Mouse (Mus musculus): Measurements from ENCODE around the gene Fah. TPM values are rescaled to one million over a fixed set of nuclear protein-coding genes. Genes with fewer than 3 reads are reported as not detected.

Gene Fah
- polyA plus RNA-seq, 1 experiment from 2014 or later, result 11.3 TPM

GRCm38 (mm10) chr7:84594087-84594916 is 12.2 kb downstream of the Fah start:
- Histone ChIP-seq H3K4me1 (0 out of 2 replicates have a peak, but pooled peaks cover 2% of the 10 kb centered on the region), H3K27me3 (no peaks in the 10 kb centered on the region), H3K36me3 (no peaks in the 10 kb centered on the region), H3K9ac (no peak overlapping the region), H3K9me3 (replicated peaks) (no peaks in the 10 kb centered on the region), H3K4me3 (replicated peaks) (no peak overlapping the region), H3K27ac (no peak overlapping the region), H3K4me2 (no peak overlapping the region)
- WGBS, result 41% methylated on average over 8 of the region's 8 CpGs
- ATAC-seq (replicated peaks; ENCODE audit: low FRiP score), result peak; percentile 77

GRCm38 (mm10) chr7:84591347-84591746 is 15.2 kb downstream of the Fah start:
- Histone ChIP-seq H3K27ac (no peak overlapping the region), H3K36me3 (no peaks in the 10 kb centered on the region), H3K9ac (no peak overlapping the region), H3K4me1 (0 out of 2 replicates have a peak, but pooled peaks cover 2% of the 10 kb centered on the region), H3K9me3 (replicated peaks) (no peaks in the 10 kb centered on the region), H3K27me3 (no peaks in the 10 kb centered on the region), H3K4me2 (no peak overlapping the region), H3K4me3 (replicated peaks) (no peak overlapping the region)
- ATAC-seq (replicated peaks; ENCODE audit: low FRiP score), result no peak
- 92% methylated on average over 3 of the region's 3 CpGs for WGBS

- Histone ChIP-seq H3K9me3 (replicated peaks) (no peaks in the 10 kb centered on the region), H3K27me3 (no peaks in the 10 kb centered on the region), H3K4me1 (0 out of 2 replicates have a peak, but pooled peaks cover 2% of the 10 kb centered on the region), H3K9ac (no peak overlapping the region), H3K4me3 (replicated peaks) (no peak overlapping the region), H3K27ac (no peak overlapping the region), H3K4me2 (no peak overlapping the region), H3K36me3 (no peaks in the 10 kb centered on the region)
- 90% methylated on average over 2 of the region's 2 CpGs for WGBS
- ATAC-seq (replicated peaks; ENCODE audit: low FRiP score), result no peak
These were observed 15.9 kb downstream of the Fah start for GRCm38 (mm10) chr7:84590622-84591021.

- H3K27ac ChIP-seq, result no peak overlapping the region
- peak; percentile 77 for ATAC-seq (replicated peaks; ENCODE audit: low FRiP score)
- H3K9ac ChIP-seq, result no peak overlapping the region
These were observed 19.3 kb downstream of the Fah start for GRCm38 (mm10) chr7:84587101-84587783.

GRCm38 (mm10) chr7:84586360-84587100 is 20.0 kb downstream of the Fah start:
- no peak overlapping the region for H3K4me3 ChIP-seq (replicated peaks)
- no peak overlapping the region for H3K9ac ChIP-seq
- H3K36me3 ChIP-seq, result no peaks in the 10 kb centered on the region
- no peak for ATAC-seq (replicated peaks; ENCODE audit: low FRiP score)
- H3K4me2 ChIP-seq, result no peak overlapping the region
- no peak overlapping the region for H3K27ac ChIP-seq
- 85% methylated on average over 3 of the region's 3 CpGs for WGBS
- no peaks in the 10 kb centered on the region for H3K4me1 ChIP-seq
- H3K27me3 ChIP-seq, result no peaks in the 10 kb centered on the region
- no peaks in the 10 kb centered on the region for H3K9me3 ChIP-seq (replicated peaks)

More at GRCm38 (mm10) chr7:84587101-84587783, 19.3 kb downstream of the Fah start:
- H3K4me2 ChIP-seq, result no peak overlapping the region
- WGBS, result 85% methylated on average over 5 of the region's 5 CpGs
- no peak overlapping the region for H3K4me3 ChIP-seq (replicated peaks)
- H3K9me3 ChIP-seq (replicated peaks), result no peaks in the 10 kb centered on the region
- no peaks in the 10 kb centered on the region for H3K36me3 ChIP-seq
- H3K4me1 ChIP-seq, result no peaks in the 10 kb centered on the region
- H3K27me3 ChIP-seq, result no peaks in the 10 kb centered on the region

GRCm38 (mm10) chr7:84585086-84585485 is 21.4 kb downstream of the Fah start:
- H3K36me3 ChIP-seq, result no peaks in the 10 kb centered on the region
- no peak overlapping the region for H3K4me3 ChIP-seq (replicated peaks)
- no peak overlapping the region for H3K27ac ChIP-seq
- no peaks in the 10 kb centered on the region for H3K27me3 ChIP-seq
- no peaks in the 10 kb centered on the region for H3K4me1 ChIP-seq
- 85% methylated on average over 4 of the region's 4 CpGs for WGBS
- no peaks in the 10 kb centered on the region for H3K9me3 ChIP-seq (replicated peaks)
- H3K4me2 ChIP-seq, result no peak overlapping the region
- no peak overlapping the region for H3K9ac ChIP-seq
- no peak for ATAC-seq (replicated peaks; ENCODE audit: low FRiP score)

GRCm38 (mm10) chr7:84579769-84580168 is 26.8 kb downstream of the Fah start:
- no peaks in the 10 kb centered on the region for H3K36me3 ChIP-seq
- H3K9ac ChIP-seq, result no peak overlapping the region
- no peaks in the 10 kb centered on the region for H3K9me3 ChIP-seq (replicated peaks)
- H3K27ac ChIP-seq, result no peak overlapping the region
- ATAC-seq (replicated peaks; ENCODE audit: low FRiP score), result no peak
- no peaks in the 10 kb centered on the region for H3K27me3 ChIP-seq
- no peak overlapping the region for H3K4me2 ChIP-seq
- no peak overlapping the region for H3K4me3 ChIP-seq (replicated peaks)
- WGBS, result 100% methylated on average over 1 of the region's 1 CpGs
- H3K4me1 ChIP-seq, result no peaks in the 10 kb centered on the region

GRCm38 (mm10) chr7:84578841-84579240 is 27.7 kb downstream of the Fah start:
- Histone ChIP-seq H3K27me3 (no peaks in the 10 kb centered on the region), H3K27ac (no peak overlapping the region), H3K9me3 (replicated peaks) (no peaks in the 10 kb centered on the region), H3K9ac (no peak overlapping the region), H3K4me1 (no peaks in the 10 kb centered on the region), H3K4me2 (no peak overlapping the region), H3K4me3 (replicated peaks) (no peak overlapping the region), H3K36me3 (no peaks in the 10 kb centered on the region)
- 100% methylated on average over 1 of the region's 1 CpGs for WGBS
- ATAC-seq (replicated peaks; ENCODE audit: low FRiP score), result no peak

GRCm38 (mm10) chr7:84577034-84577433 is 29.5 kb downstream of the Fah start:
- ATAC-seq (replicated peaks; ENCODE audit: low FRiP score), result no peak
- Histone ChIP-seq H3K4me3 (replicated peaks) (no peak overlapping the region), H3K9ac (no peak overlapping the region), H3K9me3 (replicated peaks) (no peaks in the 10 kb centered on the region), H3K4me1 (no peaks in the 10 kb centered on the region), H3K4me2 (no peak overlapping the region), H3K27ac (no peak overlapping the region), H3K27me3 (no peaks in the 10 kb centered on the region), H3K36me3 (no peaks in the 10 kb centered on the region)
- WGBS, result 77% methylated on average over 2 of the region's 2 CpGs

GRCm38 (mm10) chr7:84566200-84566599 is 40.3 kb downstream of the Fah start:
- H3K36me3 ChIP-seq, result no peaks in the 10 kb centered on the region
- H3K27me3 ChIP-seq, result no peaks in the 10 kb centered on the region
- no peak for ATAC-seq (replicated peaks; ENCODE audit: low FRiP score)
- H3K4me2 ChIP-seq, result no peak overlapping the region
- H3K9me3 ChIP-seq (replicated peaks), result no peaks in the 10 kb centered on the region
- no peak overlapping the region for H3K27ac ChIP-seq
- H3K4me3 ChIP-seq (replicated peaks), result no peak overlapping the region
- 60% methylated on average over 6 of the region's 6 CpGs for WGBS
- no peaks in the 10 kb centered on the region for H3K4me1 ChIP-seq
- H3K9ac ChIP-seq, result no peak overlapping the region

GRCm38 (mm10) chr7:84564236-84564635 is 42.3 kb downstream of the Fah start:
- Histone ChIP-seq H3K27ac (no peak overlapping the region), H3K9ac (no peak overlapping the region), H3K4me1 (no peaks in the 10 kb centered on the region), H3K9me3 (replicated peaks) (no peaks in the 10 kb centered on the region), H3K4me2 (no peak overlapping the region), H3K27me3 (no peaks in the 10 kb centered on the region), H3K4me3 (replicated peaks) (no peak overlapping the region), H3K36me3 (no peaks in the 10 kb centered on the region)
- ATAC-seq (replicated peaks; ENCODE audit: low FRiP score), result no peak
- 85% methylated on average over 3 of the region's 3 CpGs for WGBS

- no peaks in the 10 kb centered on the region for H3K9me3 ChIP-seq (replicated peaks)
- H3K36me3 ChIP-seq, result no peaks in the 10 kb centered on the region
- H3K4me3 ChIP-seq (replicated peaks), result no peak overlapping the region
- H3K4me1 ChIP-seq, result no peaks in the 10 kb centered on the region
- WGBS, result 85% methylated on average over 1 of the region's 1 CpGs
- H3K27ac ChIP-seq, result no peak overlapping the region
- H3K4me2 ChIP-seq, result no peak overlapping the region
- ATAC-seq (replicated peaks; ENCODE audit: low FRiP score), result no peak
- no peak overlapping the region for H3K9ac ChIP-seq
- no peaks in the 10 kb centered on the region for H3K27me3 ChIP-seq
These were observed 46.0 kb downstream of the Fah start for GRCm38 (mm10) chr7:84560500-84560899.

Measured in kidney, embryonic 15.5 days (tissue).